Mouse (Mus musculus): ENCODE measurements around the gene Cnnm4.

DNA sequence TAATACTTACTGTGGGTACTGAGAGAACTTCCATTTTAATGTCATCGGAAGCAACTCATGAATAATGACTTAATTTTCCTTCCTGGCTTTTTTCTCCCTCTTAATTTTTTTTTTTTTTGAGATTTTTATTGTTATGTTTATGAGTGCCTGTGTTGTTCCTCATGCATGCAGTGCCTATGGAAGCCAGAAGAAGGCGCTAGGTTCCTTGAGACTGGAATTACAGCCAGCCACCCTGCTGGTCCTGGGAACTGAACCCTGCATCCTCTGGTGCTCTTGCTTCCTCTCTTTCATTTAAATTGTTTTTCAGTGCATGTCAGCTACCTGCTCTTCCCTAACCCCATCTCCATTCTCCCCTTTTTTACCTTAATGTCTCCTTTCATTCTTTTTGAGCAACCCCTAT is 42.3 kb downstream of the Cnnm4 start:
- TF ChIP-seq CTCF (IDR thresholded peaks at IDR 0.05) (peak; percentile 70), EP300 (IDR thresholded peaks at IDR 0.05) (no peak)

All from lung, postnatal 0 days (tissue).